Mouse (Mus musculus): ENCODE results near the gene Ube2g1. TPM values are rescaled to one million over a fixed set of nuclear protein-coding genes. Genes with fewer than 3 reads are reported as not detected.

The Ube2g1 gene
- total RNA-seq, 2 experiments from 2014 or later: 9.4 to 16.3 TPM

Other genes with a start within 250 kb of the Ube2g1 start
- gene Tekt1, start 244.8 kb upstream of the Ube2g1 start, total RNA-seq (2015; ENCODE audit: low replicate concordance): not detected in 2 replicates
- gene Tekt1, start 244.8 kb upstream of the Ube2g1 start, total RNA-seq (2017; ENCODE audit: low replicate concordance): not detected in 2 replicates
- gene Smtnl2, start 195.6 kb upstream of the Ube2g1 start, total RNA-seq (2015; ENCODE audit: low replicate concordance): not detected in 2 replicates
- gene Smtnl2, start 195.6 kb upstream of the Ube2g1 start, total RNA-seq (2017; ENCODE audit: low replicate concordance): not detected in 2 replicates
- not detected in 2 replicates for gene Ggt6, start 171.8 kb upstream of the Ube2g1 start, total RNA-seq (2015; ENCODE audit: low replicate concordance)
- not detected in 2 replicates for gene Ggt6, start 171.8 kb upstream of the Ube2g1 start, total RNA-seq (2017; ENCODE audit: low replicate concordance)
- gene Mybbp1a, start 165.9 kb upstream of the Ube2g1 start, total RNA-seq (2015; ENCODE audit: low replicate concordance): 44.7 and 49.6 TPM in 2 replicates
- gene Mybbp1a, start 165.9 kb upstream of the Ube2g1 start, total RNA-seq (2017; ENCODE audit: low replicate concordance): 11.8 and 27.4 TPM in 2 replicates
- 1.3 TPM in 1 of 2 replicates, not detected in the other for gene Spns2, start 117.4 kb upstream of the Ube2g1 start, total RNA-seq (2015; ENCODE audit: low replicate concordance)
- 1.4 and 2.0 TPM in 2 replicates for gene Spns2, start 117.4 kb upstream of the Ube2g1 start, total RNA-seq (2017; ENCODE audit: low replicate concordance)
- gene Spns3, start 56.8 kb upstream of the Ube2g1 start, total RNA-seq (2015; ENCODE audit: low replicate concordance): 0.58 and 4.2 TPM in 2 replicates
- 1.5 and 5.1 TPM in 2 replicates for gene Spns3, start 56.8 kb upstream of the Ube2g1 start, total RNA-seq (2017; ENCODE audit: low replicate concordance)
- 28.0 and 45.5 TPM in 2 replicates for gene Ankfy1, start 82.7 kb downstream of the Ube2g1 start, total RNA-seq (2015; ENCODE audit: low replicate concordance)
- 37.1 and 51.4 TPM in 2 replicates for gene Ankfy1, start 82.7 kb downstream of the Ube2g1 start, total RNA-seq (2017; ENCODE audit: low replicate concordance)
- 4.6 and 5.8 TPM in 2 replicates for gene Cyb5d2, start 188.9 kb downstream of the Ube2g1 start, total RNA-seq (2015; ENCODE audit: low replicate concordance)
- gene Cyb5d2, start 188.9 kb downstream of the Ube2g1 start, total RNA-seq (2017; ENCODE audit: low replicate concordance): 4.5 and 5.2 TPM in 2 replicates
- gene Zzef1, start 188.9 kb downstream of the Ube2g1 start, total RNA-seq (2015; ENCODE audit: low replicate concordance): 11.9 and 13.0 TPM in 2 replicates
- gene Zzef1, start 188.9 kb downstream of the Ube2g1 start, total RNA-seq (2017; ENCODE audit: low replicate concordance): 14.4 and 15.2 TPM in 2 replicates